Mouse (Mus musculus): ENCODE measurements around the gene Gm2042. TPM values are rescaled to one million over a fixed set of nuclear protein-coding genes. Genes with fewer than 3 reads are reported as not detected.
"Not testable (repeated sequence)": the region's sequence is repeated elsewhere in the genome, so short reads cannot be mapped to it uniquely, and the experiment has no call there.

Gene Gm2042
- not detected in 2 replicates for polyA plus RNA-seq (2015; fragmentation: Nextera tagmentation; extraction: Ambion mirVana)

GRCm38 (mm10) chr12:87953780-87954179 is at the start of gene Gm2042:
TSS of gene Gm2042 (plus strand) at chr12:87954080.
- not testable (repeated sequence) for H3K4me3 ChIP-seq; H3K4me2 ChIP-seq; H3K9me3 ChIP-seq; ATAC-seq (ENCODE audit: insufficient number of reproducible peaks, low FRiP score, low TSS enrichment, low read depth); H3K27ac ChIP-seq; H3K27me3 ChIP-seq; H3K4me1 ChIP-seq; H3K36me3 ChIP-seq; H3K9ac ChIP-seq
- 77% methylated on average over 2 of the region's 2 CpGs for WGBS

- H3K27me3 ChIP-seq; H3K4me1 ChIP-seq; H3K4me3 ChIP-seq; H3K36me3 ChIP-seq; ATAC-seq (ENCODE audit: insufficient number of reproducible peaks, low FRiP score, low TSS enrichment, low read depth); H3K9me3 ChIP-seq; H3K27ac ChIP-seq; H3K4me2 ChIP-seq; H3K9ac ChIP-seq: not testable (repeated sequence)
- WGBS, result 80% methylated on average over 2 of the region's 2 CpGs
These were observed 34.2 kb upstream of the Gm2042 start, which contains the start of gene Gm2035 for GRCm38 (mm10) chr12:87919721-87920120. TSS of gene Gm2035 (minus strand) at chr12:87919857.

- not testable (repeated sequence) for H3K27ac ChIP-seq; H3K9me3 ChIP-seq; H3K36me3 ChIP-seq; H3K4me1 ChIP-seq; H3K4me2 ChIP-seq; H3K27me3 ChIP-seq; H3K4me3 ChIP-seq; H3K9ac ChIP-seq; ATAC-seq (ENCODE audit: insufficient number of reproducible peaks, low FRiP score, low TSS enrichment, low read depth)
These were observed 30.1 kb downstream of the Gm2042 start for GRCm38 (mm10) chr12:87984000-87984399.

- H3K4me3 ChIP-seq; H3K4me2 ChIP-seq; H3K9ac ChIP-seq; H3K27me3 ChIP-seq; H3K4me1 ChIP-seq; H3K36me3 ChIP-seq; H3K9me3 ChIP-seq; H3K27ac ChIP-seq; ATAC-seq (ENCODE audit: insufficient number of reproducible peaks, low FRiP score, low TSS enrichment, low read depth): not testable (repeated sequence)
- 69% methylated on average over 3 of the region's 3 CpGs for WGBS
These were observed 50.2 kb downstream of the Gm2042 start for GRCm38 (mm10) chr12:88004118-88004517.

Other genes with a start within 250 kb of the Gm2042 start
- gene Gm21319, start 178.3 kb upstream of the Gm2042 start, polyA plus RNA-seq (2015; fragmentation: Nextera tagmentation; extraction: Ambion mirVana), result not detected in 2 replicates
- not detected in 2 replicates for gene Gm21936, start 158.6 kb upstream of the Gm2042 start, polyA plus RNA-seq (2015; fragmentation: Nextera tagmentation; extraction: Ambion mirVana)
- gene BB287469, start 137.5 kb upstream of the Gm2042 start, polyA plus RNA-seq (2015; fragmentation: Nextera tagmentation; extraction: Ambion mirVana), result not detected in 2 replicates
- not detected in 2 replicates for gene Gm2001, start 111.7 kb upstream of the Gm2042 start, polyA plus RNA-seq (2015; fragmentation: Nextera tagmentation; extraction: Ambion mirVana)
- not detected in 2 replicates for gene Gm2016, start 80.0 kb upstream of the Gm2042 start, polyA plus RNA-seq (2015; fragmentation: Nextera tagmentation; extraction: Ambion mirVana)
- gene Gm2022, start 58.7 kb upstream of the Gm2042 start, polyA plus RNA-seq (2015; fragmentation: Nextera tagmentation; extraction: Ambion mirVana), result not detected in 2 replicates
- not detected in 2 replicates for gene Gm2035, start 34.2 kb upstream of the Gm2042 start, polyA plus RNA-seq (2015; fragmentation: Nextera tagmentation; extraction: Ambion mirVana)
- not detected in 2 replicates for gene Gm2075, start 57.8 kb downstream of the Gm2042 start, polyA plus RNA-seq (2015; fragmentation: Nextera tagmentation; extraction: Ambion mirVana)
- gene Gm6803, start 64.7 kb downstream of the Gm2042 start, polyA plus RNA-seq (2015; fragmentation: Nextera tagmentation; extraction: Ambion mirVana), result not detected in 2 replicates
- gene Gm2056, start 72.9 kb downstream of the Gm2042 start, polyA plus RNA-seq (2015; fragmentation: Nextera tagmentation; extraction: Ambion mirVana), result not detected in 2 replicates
- not detected in 2 replicates for gene Gm16368, start 129.6 kb downstream of the Gm2042 start, polyA plus RNA-seq (2015; fragmentation: Nextera tagmentation; extraction: Ambion mirVana)
- not detected in 2 replicates for gene Gm10436, start 228.0 kb downstream of the Gm2042 start, polyA plus RNA-seq (2015; fragmentation: Nextera tagmentation; extraction: Ambion mirVana)

Data from limb, embryonic 15.5 days (tissue).